Mouse (Mus musculus): ENCODE results near the gene Zfp69. TPM values are rescaled to one million over a fixed set of nuclear protein-coding genes. Genes with fewer than 3 reads are reported as not detected.

Zfp69 gene
- polyA plus RNA-seq, 1 experiment from 2014 or later = 8.9 TPM

GRCm38 (mm10) chr4:120921461-120921860 is 30.0 kb downstream of the Zfp69 start:
- 97% methylated on average over 8 of the region's 8 CpGs for WGBS
- H3K9ac ChIP-seq = no peak overlapping the region

GRCm38 (mm10) chr4:120914501-120914900 is 37.0 kb downstream of the Zfp69 start:
- Histone ChIP-seq H3K27ac (no peak overlapping the region), H3K9me3 (replicated peaks) (no peaks in the 10 kb centered on the region), H3K4me3 (no peak overlapping the region), H3K9ac (no peak overlapping the region), H3K4me2 (no peak overlapping the region), H3K4me1 (no peaks in the 10 kb centered on the region), H3K27me3 (no peaks in the 10 kb centered on the region), H3K36me3 (ENCODE audit: poor library complexity, severe bottlenecking) (peaks cover 6% of the 10 kb centered on the region)
- 73% methylated on average over 4 of the region's 4 CpGs for WGBS
- no peak for ATAC-seq

More at GRCm38 (mm10) chr4:120921461-120921860, 30.0 kb downstream of the Zfp69 start:
- no peak overlapping the region for H3K4me2 ChIP-seq
- no peaks in the 10 kb centered on the region; the same call in 1 of the 2 replicates for H3K9me3 ChIP-seq (replicated peaks)
- no peak for ATAC-seq
- H3K36me3 ChIP-seq (ENCODE audit: poor library complexity, severe bottlenecking) = peaks cover 39% of the 10 kb centered on the region
- H3K4me3 ChIP-seq = no peak overlapping the region
- no peaks in the 10 kb centered on the region for H3K27me3 ChIP-seq
- peaks cover 20% of the 10 kb centered on the region for H3K4me1 ChIP-seq
- no peak overlapping the region for H3K27ac ChIP-seq

DNA sequence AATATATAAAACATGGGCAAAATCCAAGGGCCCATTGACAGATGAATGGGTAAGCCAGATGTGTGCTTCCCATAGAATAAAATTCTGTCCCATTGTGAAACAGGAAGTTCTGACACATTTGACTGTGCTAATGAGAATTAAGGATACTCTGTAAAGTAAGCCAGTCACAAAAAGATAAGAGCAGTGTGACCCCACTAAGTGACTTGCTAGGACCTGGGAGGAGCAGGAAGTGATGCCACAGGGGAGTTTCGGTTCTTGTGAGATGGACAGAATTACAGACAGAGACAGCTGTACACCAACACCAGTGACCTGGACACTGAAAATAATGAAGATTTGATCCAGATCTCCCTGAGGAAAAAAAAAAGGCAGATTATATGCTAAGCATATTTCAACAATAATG is 37.6 kb downstream of the Zfp69 start:
- H3K9ac ChIP-seq = no peak overlapping the region
- no peak for ATAC-seq
- no peak overlapping the region for H3K27ac ChIP-seq
- H3K4me3 ChIP-seq = no peak overlapping the region
- no peaks in the 10 kb centered on the region for H3K36me3 ChIP-seq (ENCODE audit: poor library complexity, severe bottlenecking)
- 80% methylated on average over 1 of the region's 1 CpGs for WGBS
- H3K27me3 ChIP-seq = no peaks in the 10 kb centered on the region
- H3K4me1 ChIP-seq = no peaks in the 10 kb centered on the region
- H3K4me2 ChIP-seq = no peak overlapping the region
- no peaks in the 10 kb centered on the region for H3K9me3 ChIP-seq (replicated peaks)

DNA sequence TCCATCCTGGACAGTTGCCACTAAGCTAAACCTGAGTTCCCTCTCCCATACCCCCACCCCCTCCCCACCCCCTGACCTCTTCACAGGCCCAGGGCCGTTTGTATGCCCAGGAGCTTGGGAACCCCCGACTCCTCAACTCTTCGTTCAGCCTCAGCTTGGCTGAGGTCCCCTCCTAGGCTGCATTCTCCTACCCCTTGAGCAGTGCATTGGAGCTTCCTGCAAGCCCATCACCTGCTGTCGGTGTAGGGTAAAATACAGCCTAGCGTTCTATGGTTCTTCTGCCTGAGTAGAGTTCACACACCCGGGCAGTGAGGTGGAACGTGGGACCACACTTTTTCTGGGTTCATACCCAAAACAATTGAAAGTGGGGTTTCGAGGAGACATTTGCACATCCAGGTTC is 38.1 kb downstream of the Zfp69 start:
- 65% methylated on average over 8 of the region's 8 CpGs for WGBS
- Histone ChIP-seq H3K27ac (no peak overlapping the region), H3K27me3 (no peaks in the 10 kb centered on the region), H3K9ac (no peak overlapping the region), H3K4me3 (no peak overlapping the region), H3K4me2 (no peak overlapping the region), H3K9me3 (replicated peaks) (no peaks in the 10 kb centered on the region), H3K4me1 (no peaks in the 10 kb centered on the region), H3K36me3 (ENCODE audit: poor library complexity, severe bottlenecking) (no peaks in the 10 kb centered on the region)
- no peak for ATAC-seq

DNA sequence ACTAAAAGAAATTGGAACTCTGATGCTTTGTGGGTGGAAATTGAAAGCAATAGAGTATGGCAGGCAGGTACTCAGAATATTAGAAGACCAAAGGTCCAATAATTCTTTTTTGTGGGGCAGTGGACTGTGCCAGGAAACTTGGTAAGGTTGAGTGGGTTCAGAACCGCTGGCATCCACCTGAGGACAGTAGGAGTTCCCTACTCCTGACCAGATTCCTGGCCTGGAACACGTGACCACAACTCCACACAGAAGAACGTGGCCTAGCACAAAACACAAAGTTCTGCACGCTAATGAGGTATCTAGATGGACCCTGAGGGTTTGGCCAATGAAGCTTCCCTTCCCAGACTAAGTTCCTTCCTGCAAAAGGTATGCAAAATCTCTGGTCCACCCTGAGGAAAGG is 38.6 kb downstream of the Zfp69 start:
- ATAC-seq = no peak
- Histone ChIP-seq H3K36me3 (ENCODE audit: poor library complexity, severe bottlenecking) (no peaks in the 10 kb centered on the region), H3K27ac (no peak overlapping the region), H3K4me1 (no peaks in the 10 kb centered on the region), H3K9ac (no peak overlapping the region), H3K9me3 (replicated peaks) (no peaks in the 10 kb centered on the region), H3K4me3 (no peak overlapping the region), H3K27me3 (no peaks in the 10 kb centered on the region), H3K4me2 (no peak overlapping the region)
- WGBS = 46% methylated on average over 4 of the region's 4 CpGs

- ATAC-seq = no peak
- 84% methylated on average over 6 of the region's 6 CpGs for WGBS
- no peak overlapping the region for H3K4me2 ChIP-seq
- no peak overlapping the region for H3K27ac ChIP-seq
- H3K4me3 ChIP-seq = no peak overlapping the region
- H3K9me3 ChIP-seq (replicated peaks) = no peaks in the 10 kb centered on the region
- no peak overlapping the region for H3K9ac ChIP-seq
- no peaks in the 10 kb centered on the region for H3K36me3 ChIP-seq (ENCODE audit: poor library complexity, severe bottlenecking)
- H3K4me1 ChIP-seq = no peaks in the 10 kb centered on the region
- no peaks in the 10 kb centered on the region for H3K27me3 ChIP-seq
Measured at GRCm38 (mm10) chr4:120911086-120911485, 40.4 kb downstream of the Zfp69 start.

DNA sequence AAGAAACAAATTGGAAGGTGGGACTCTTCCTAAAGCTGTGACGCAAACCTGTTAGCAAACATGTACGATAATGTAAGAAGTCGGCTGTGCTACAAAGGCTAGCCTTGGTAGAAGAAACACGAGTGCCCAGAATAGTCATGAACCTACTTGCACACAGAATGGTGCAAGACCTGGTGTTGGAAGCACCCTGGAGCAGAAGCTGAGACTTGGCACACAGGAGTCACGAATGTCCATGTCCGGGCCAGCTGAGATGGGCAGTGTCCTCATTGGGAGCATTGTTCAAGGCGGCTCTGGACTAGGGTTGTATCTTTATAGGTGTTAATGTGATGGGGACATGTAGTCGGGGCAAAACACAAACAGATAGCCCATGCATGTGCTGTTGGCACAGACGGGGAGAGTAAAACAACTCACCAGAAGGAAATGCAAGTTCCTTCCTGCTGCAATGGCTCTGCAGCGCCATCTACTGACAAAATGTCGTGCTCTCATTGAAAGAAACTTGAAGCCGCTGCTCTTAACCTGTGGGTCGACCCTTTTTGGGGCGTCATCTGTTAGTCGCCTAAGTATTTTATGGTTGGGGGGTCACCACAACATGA is 41.8 kb downstream of the Zfp69 start:
- no peak overlapping the region for H3K4me2 ChIP-seq
- ATAC-seq = peak; percentile 33; the same call in 1 of the 2 replicates
- no peak overlapping the region for H3K27ac ChIP-seq
- no peak overlapping the region for H3K4me3 ChIP-seq
- 32% methylated on average over 15 of the region's 15 CpGs for WGBS
- no peaks in the 10 kb centered on the region for H3K36me3 ChIP-seq (ENCODE audit: poor library complexity, severe bottlenecking)
- H3K4me1 ChIP-seq = no peaks in the 10 kb centered on the region
- no peaks in the 10 kb centered on the region for H3K27me3 ChIP-seq
- no peaks in the 10 kb centered on the region for H3K9me3 ChIP-seq (replicated peaks)
- no peak overlapping the region for H3K9ac ChIP-seq

GRCm38 (mm10) chr4:120905644-120906043 is 45.9 kb downstream of the Zfp69 start:
- H3K27me3 ChIP-seq = no peaks in the 10 kb centered on the region
- no peak overlapping the region for H3K9ac ChIP-seq
- no peaks in the 10 kb centered on the region for H3K9me3 ChIP-seq (replicated peaks)
- no peak overlapping the region for H3K4me2 ChIP-seq
- H3K4me3 ChIP-seq = no peak overlapping the region
- WGBS = 77% methylated on average over 5 of the region's 5 CpGs
- H3K4me1 ChIP-seq = no peaks in the 10 kb centered on the region
- no peaks in the 10 kb centered on the region for H3K36me3 ChIP-seq (ENCODE audit: poor library complexity, severe bottlenecking)
- ATAC-seq = no peak
- H3K27ac ChIP-seq = no peak overlapping the region

- no peak overlapping the region for H3K27ac ChIP-seq
- ATAC-seq = no peak
- no peak overlapping the region for H3K9ac ChIP-seq
- no peaks in the 10 kb centered on the region for H3K27me3 ChIP-seq
- H3K9me3 ChIP-seq (replicated peaks) = no peaks in the 10 kb centered on the region
- H3K4me2 ChIP-seq = no peak overlapping the region
- no peak overlapping the region for H3K4me3 ChIP-seq
- no peaks in the 10 kb centered on the region for H3K36me3 ChIP-seq (ENCODE audit: poor library complexity, severe bottlenecking)
- H3K4me1 ChIP-seq = no peaks in the 10 kb centered on the region
- 62% methylated on average over 4 of the region's 4 CpGs for WGBS
Measured at GRCm38 (mm10) chr4:120904533-120904932, 47.0 kb downstream of the Zfp69 start.

DNA sequence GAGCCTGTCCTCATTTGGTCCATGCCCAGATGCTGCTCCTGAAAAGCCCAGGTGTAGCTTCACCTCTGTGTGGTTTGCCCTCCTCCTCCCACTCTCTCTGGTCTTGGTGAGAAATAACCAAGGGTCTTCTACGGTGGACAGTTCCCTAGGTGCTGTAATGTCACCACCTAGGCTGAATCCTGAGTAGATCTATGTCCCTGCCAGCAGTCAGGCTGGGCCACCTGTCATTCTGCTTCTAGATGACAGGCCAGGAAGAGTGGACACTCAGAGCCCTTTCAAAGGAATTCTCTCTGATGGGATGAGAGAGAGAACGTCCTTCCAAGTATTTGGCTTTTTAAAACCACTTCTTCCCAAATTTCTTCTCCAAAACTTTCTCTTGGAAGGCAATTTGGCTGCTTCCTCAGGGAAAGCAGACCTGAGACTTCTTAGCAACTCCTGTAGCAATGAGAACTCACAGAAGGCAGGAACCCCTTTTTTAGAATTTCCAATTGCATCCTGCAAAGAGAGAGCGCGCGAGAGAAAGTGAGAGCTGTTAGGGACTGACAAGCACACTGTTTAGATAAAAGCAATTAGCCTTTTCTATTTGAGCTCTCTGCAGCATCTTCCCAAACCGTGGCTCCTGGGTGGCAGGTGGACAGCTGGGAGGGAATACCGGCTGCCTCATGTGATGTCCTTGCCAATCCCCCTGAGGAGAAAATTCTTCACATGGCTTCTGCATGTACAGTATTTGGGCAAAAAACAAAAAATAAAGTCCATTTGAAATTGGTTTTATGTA is 55.5 kb downstream of the Zfp69 start:
- no peak overlapping the region for H3K9ac ChIP-seq
- H3K27me3 ChIP-seq = no peaks in the 10 kb centered on the region
- no peak for ATAC-seq
- no peaks in the 10 kb centered on the region for H3K9me3 ChIP-seq (replicated peaks)
- H3K36me3 ChIP-seq (ENCODE audit: poor library complexity, severe bottlenecking) = no peaks in the 10 kb centered on the region
- 84% methylated on average over 7 of the region's 7 CpGs for WGBS
- no peak overlapping the region for H3K4me3 ChIP-seq
- no peak overlapping the region for H3K27ac ChIP-seq
- H3K4me2 ChIP-seq = no peak overlapping the region
- no peaks in the 10 kb centered on the region for H3K4me1 ChIP-seq

GRCm38 (mm10) chr4:120895226-120895625 is 56.3 kb downstream of the Zfp69 start:
- no peaks in the 10 kb centered on the region for H3K4me1 ChIP-seq
- H3K9ac ChIP-seq = no peak overlapping the region
- no peak for ATAC-seq
- H3K27ac ChIP-seq = no peak overlapping the region
- H3K9me3 ChIP-seq (replicated peaks) = no peaks in the 10 kb centered on the region
- no peaks in the 10 kb centered on the region for H3K27me3 ChIP-seq
- no peaks in the 10 kb centered on the region for H3K36me3 ChIP-seq (ENCODE audit: poor library complexity, severe bottlenecking)
- no peak overlapping the region for H3K4me3 ChIP-seq
- 62% methylated on average over 7 of the region's 7 CpGs for WGBS
- no peak overlapping the region for H3K4me2 ChIP-seq

- ATAC-seq = no peak
- H3K4me2 ChIP-seq = no peak overlapping the region
- no peaks in the 10 kb centered on the region for H3K36me3 ChIP-seq (ENCODE audit: poor library complexity, severe bottlenecking)
- no peak overlapping the region for H3K27ac ChIP-seq
- no peak overlapping the region for H3K9ac ChIP-seq
- no peaks in the 10 kb centered on the region for H3K27me3 ChIP-seq
- H3K4me1 ChIP-seq = no peaks in the 10 kb centered on the region
- H3K4me3 ChIP-seq = no peak overlapping the region
- no peaks in the 10 kb centered on the region for H3K9me3 ChIP-seq (replicated peaks)
- 79% methylated on average over 11 of the region's 11 CpGs for WGBS
Measured at GRCm38 (mm10) chr4:120894584-120894983, 56.9 kb downstream of the Zfp69 start.
